Mouse (Mus musculus) small intestine, adult 2 months (tissue): ENCODE results near the gene Grem1.

Source experiments
- CTCF ChIP-seq: fragments of 200-500 bp; IDR thresholded peaks from 2 replicates; pipeline ENCODE4 v1.5.1; 2012; ENCODE audit warnings: low read depth, mild to moderate bottlenecking, control low read depth, inconsistent platforms, low read length, moderate library complexity, mixed read lengths; ENCODE audit not compliant: insufficient replicate concordance, insufficient read length; ENCODE audit errors: extremely low read depth
- POLR2A ChIP-seq: fragments of 200-500 bp; IDR thresholded peaks from 2 replicates; pipeline ENCODE4 v1.6.1; 2012; ENCODE audit warnings: low read depth, mild to moderate bottlenecking, control low read depth, inconsistent platforms, low read length, moderate library complexity

DNA sequence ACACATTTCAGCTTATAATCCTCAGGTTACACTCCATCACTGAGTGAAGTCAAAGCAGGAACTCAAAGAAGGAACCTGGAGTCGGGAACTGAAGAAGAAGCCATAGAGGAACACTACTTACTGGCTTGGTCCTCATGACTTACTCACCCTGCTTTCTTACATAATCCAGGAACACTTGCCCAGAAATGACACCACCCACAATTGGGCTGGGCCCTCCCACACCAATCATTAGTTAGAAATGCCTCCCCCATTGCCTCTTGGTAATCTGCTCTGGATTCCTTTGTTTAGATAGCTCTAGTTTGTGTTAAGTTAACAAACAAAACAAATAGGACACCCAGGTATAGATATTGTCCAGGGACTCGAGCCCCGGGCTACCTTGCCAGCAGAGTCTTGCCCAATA is 29.9 kb downstream of the Grem1 start:
- TF ChIP-seq CTCF (no peak), POLR2A (no peak)
